Mouse (Mus musculus) cerebellum, adult 2 months (tissue): ENCODE results near the gene Tnfsf13.

Experiments
- CTCF ChIP-seq: fragments of 200-500 bp; IDR thresholded peaks from 2 replicates; pipeline ENCODE4 v1.5.1; 2011; ENCODE audit warnings: low read depth, mild to moderate bottlenecking, control low read depth, low read length, moderate library complexity, borderline replicate concordance; ENCODE audit not compliant: insufficient read depth
- POLR2A ChIP-seq: fragments of 200-500 bp; IDR thresholded peaks from 2 replicates; pipeline ENCODE4 v1.6.1; 2011; ENCODE audit warnings: low read length, control low read depth, borderline replicate concordance; ENCODE audit not compliant: insufficient read depth

DNA sequence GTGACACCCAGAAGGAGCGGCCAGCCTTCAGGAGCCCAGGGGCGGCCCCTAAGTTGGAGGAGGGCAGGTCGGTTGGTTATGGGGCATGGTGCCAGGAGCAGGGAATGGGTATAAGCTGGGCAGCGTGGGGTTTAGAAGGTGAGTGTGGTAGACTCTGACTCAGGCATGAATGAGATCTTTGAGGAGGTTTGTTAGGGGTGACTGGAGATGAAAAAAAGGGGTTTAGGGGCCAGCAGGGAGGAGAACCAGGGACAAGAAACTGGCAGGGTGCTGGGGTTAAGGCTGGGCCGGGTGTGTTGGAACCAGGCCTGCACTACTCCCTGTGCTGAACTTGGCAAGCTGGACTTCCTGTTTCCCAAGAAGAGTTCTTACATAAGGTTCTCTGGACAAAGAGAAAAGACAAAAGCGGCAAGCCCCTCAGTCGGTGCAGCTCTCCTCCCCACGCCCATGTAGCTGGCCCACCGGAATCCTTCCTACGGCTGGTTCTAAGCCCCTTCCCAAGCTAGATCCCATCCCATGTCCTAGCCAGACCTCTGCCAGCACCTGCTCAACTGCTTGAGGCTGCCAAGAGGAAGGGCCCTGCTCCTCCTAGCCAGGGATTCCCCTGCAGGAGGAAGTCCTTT is at the start of gene Tnfsf13:
- TF ChIP-seq POLR2A: peak; percentile 51; the same call in 1 of the 2 replicates
- TF ChIP-seq CTCF: no peak
